Mouse (Mus musculus) CH12.LX (cell line): ENCODE results near the gene Dcdc2a. TPM values are rescaled to one million over a fixed set of nuclear protein-coding genes. Genes with fewer than 3 reads are reported as not detected.
A peak's percentile ranks its signal among the peaks of the same experiment; 100 is the strongest.

ENCODE experiments used
- DNase-seq: peaks from one replicate; pipeline ENCODE4 v3.0.0-alpha.2; 2013; ENCODE audit errors: extremely low read depth
- H3K27ac ChIP-seq: 2 replicates; pipeline ENCODE4 v1.5.1; 2012; ENCODE audit warnings: low read depth, mild to moderate bottlenecking, control low read depth, moderate library complexity; ENCODE audit not compliant: insufficient read depth
- H3K27me3 ChIP-seq: replicated peaks from 2 replicates; pipeline ENCODE3; 2012; ENCODE audit warnings: inconsistent platforms
- H3K36me3 ChIP-seq, 2 experiments: replicated peaks in 1 of 2; 2 replicates each; pipeline versions ENCODE3 to v1.6.1; 2012; ENCODE audit warnings: inconsistent platforms in 1 of 2, low read length in 1 of 2, mild to moderate bottlenecking in 1 of 2, mixed read lengths in 1 of 2, moderate library complexity in 1 of 2; ENCODE audit not compliant: control insufficient read depth in 1 of 2, insufficient read depth in 1 of 2
- H3K4me1 ChIP-seq, 2 experiments: 2 replicates each; pipeline ENCODE4 v1.6.1; 2012; ENCODE audit warnings: inconsistent platforms in 1 of 2, moderate library complexity in 1 of 2; ENCODE audit not compliant: insufficient read depth in 2 of 2, control insufficient read depth in 1 of 2
- H3K4me2 ChIP-seq: 2 replicates; pipeline ENCODE4 v1.6.1; 2012; ENCODE audit warnings: low read depth, mild to moderate bottlenecking, control low read depth; ENCODE audit not compliant: poor library complexity, insufficient read depth, severe bottlenecking
- H3K4me3 ChIP-seq, 3 experiments: fragments of 150-350 bp in 1 of 3; sonication (generic) in 1 of 3; replicated peaks in 1 of 3; 2 replicates each; pipeline versions ENCODE3 to v1.5.1; 2011 to 2012; ENCODE audit warnings: low read depth in 2 of 3, low read length in 2 of 3, mild to moderate bottlenecking in 2 of 3, moderate library complexity in 2 of 3, control low read depth in 1 of 3, improper control_type of control experiment in 1 of 3, inconsistent platforms in 1 of 3, mixed read lengths in 1 of 3; ENCODE audit not compliant: poor library complexity in 1 of 3
- H3K79me2 ChIP-seq: replicated peaks from 2 replicates; pipeline ENCODE4 v1.6.1; 2012; ENCODE audit warnings: mild to moderate bottlenecking, moderate library complexity; ENCODE audit not compliant: control insufficient read depth, poor library complexity, insufficient read depth, severe bottlenecking; ENCODE audit errors: extremely low read depth
- H3K9ac ChIP-seq: 2 replicates; pipeline ENCODE4 v1.6.1; 2012; ENCODE audit warnings: low read depth, mild to moderate bottlenecking, control low read depth, moderate library complexity; ENCODE audit not compliant: insufficient read depth
- H3K9me3 ChIP-seq: replicated peaks from 2 replicates; pipeline ENCODE3; 2012; ENCODE audit warnings: low read length, inconsistent platforms, mixed read lengths
- BHLHE40 ChIP-seq: IDR thresholded peaks from 2 replicates; pipeline ENCODE4 v1.6.1; 2011; ENCODE audit warnings: mild to moderate bottlenecking, low read depth, low read length, improper control_type of control experiment
- CHD2 ChIP-seq: IDR thresholded peaks from 2 replicates; pipeline ENCODE4 v1.6.1; 2011; ENCODE audit warnings: low read length, improper control_type of control experiment
- CTCF ChIP-seq, 2 experiments: IDR thresholded peaks in 1 of 2; conservative IDR thresholded peaks in 1 of 2; 2 replicates each; pipeline ENCODE4 v1.5.1; 2011 to 2012; ENCODE audit warnings: low read depth in 2 of 2, low read length in 2 of 2, improper control_type of control experiment in 1 of 2, inconsistent platforms in 1 of 2, mild to moderate bottlenecking in 1 of 2, moderate library complexity in 1 of 2
- E2F4 ChIP-seq: IDR thresholded peaks from 2 replicates; pipeline ENCODE4 v1.6.1; 2011; ENCODE audit warnings: low read depth, low read length, improper control_type of control experiment; ENCODE audit not compliant: insufficient replicate concordance
- EP300 ChIP-seq: IDR thresholded peaks from 2 replicates; pipeline ENCODE4 v1.6.1; 2011; ENCODE audit warnings: low read length, improper control_type of control experiment
- GABPA ChIP-seq: IDR thresholded peaks from 2 replicates; pipeline ENCODE4 v1.6.1; 2012; ENCODE audit warnings: low read depth, low read length, improper control_type of control experiment, inconsistent platforms; ENCODE audit not compliant: insufficient replicate concordance
- HCFC1 ChIP-seq: IDR thresholded peaks from 2 replicates; pipeline ENCODE4 v1.6.1; 2012; ENCODE audit warnings: low read depth, mild to moderate bottlenecking, inconsistent platforms, low read length, improper control_type of control experiment
- MAFK ChIP-seq: IDR thresholded peaks from 2 replicates; pipeline ENCODE4 v1.6.1; 2011; ENCODE audit warnings: low read length, improper control_type of control experiment; ENCODE audit not compliant: insufficient replicate concordance
- MAX ChIP-seq: IDR thresholded peaks from 2 replicates; pipeline ENCODE4 v1.6.1; 2011; ENCODE audit warnings: low read length, improper control_type of control experiment
- MAZ ChIP-seq: IDR thresholded peaks from 2 replicates; pipeline ENCODE4 v1.6.1; 2012; ENCODE audit warnings: low read depth, mild to moderate bottlenecking, inconsistent platforms, low read length, improper control_type of control experiment, moderate library complexity
- MEF2A ChIP-seq: IDR thresholded peaks from 2 replicates; pipeline ENCODE4 v1.6.1; 2014; ENCODE audit warnings: low read depth, mild to moderate bottlenecking, inconsistent platforms, low read length, improper control_type of control experiment, borderline replicate concordance
- MXI1 ChIP-seq: IDR thresholded peaks from 2 replicates; pipeline ENCODE4 v1.6.1; 2011; ENCODE audit warnings: mild to moderate bottlenecking, low read depth, low read length, improper control_type of control experiment
- MYC ChIP-seq: IDR thresholded peaks from 2 replicates; pipeline ENCODE4 v1.6.1; 2011; ENCODE audit warnings: low read depth, mild to moderate bottlenecking, improper control_type of control experiment, low read length
- NRF1 ChIP-seq: IDR thresholded peaks from 2 replicates; pipeline ENCODE4 v1.6.1; 2014; ENCODE audit warnings: low read depth, mild to moderate bottlenecking, inconsistent platforms, low read length, improper control_type of control experiment, moderate library complexity
- PAX5 ChIP-seq: IDR thresholded peaks from 2 replicates; pipeline ENCODE4 v1.6.1; 2012; ENCODE audit warnings: low read length, inconsistent platforms, mixed read lengths
- RAD21 ChIP-seq: IDR thresholded peaks from 2 replicates; pipeline ENCODE4 v1.6.1; 2011; ENCODE audit warnings: low read depth, mild to moderate bottlenecking, low read length, improper control_type of control experiment, moderate library complexity
- SIN3A ChIP-seq: IDR thresholded peaks from 2 replicates; pipeline ENCODE4 v1.6.1; 2012; ENCODE audit warnings: low read length, improper control_type of control experiment, inconsistent platforms
- SMC3 ChIP-seq: IDR thresholded peaks from 2 replicates; pipeline ENCODE4 v1.6.1; 2011; ENCODE audit warnings: low read depth, low read length, improper control_type of control experiment
- TBP ChIP-seq: conservative IDR thresholded peaks from 2 replicates; pipeline ENCODE4 v1.6.1; 2011; ENCODE audit warnings: low read depth, low read length, improper control_type of control experiment
- TCF12 ChIP-seq: IDR thresholded peaks from 2 replicates; pipeline ENCODE4 v1.6.1; 2014; ENCODE audit warnings: low read depth, mild to moderate bottlenecking, inconsistent platforms, low read length, improper control_type of control experiment
- UBTF ChIP-seq: IDR thresholded peaks from 2 replicates; pipeline ENCODE4 v1.6.1; 2012; ENCODE audit warnings: low read depth, mild to moderate bottlenecking, inconsistent platforms, low read length, improper control_type of control experiment, moderate library complexity
- USF1 ChIP-seq: IDR thresholded peaks from 2 replicates; pipeline ENCODE4 v1.6.1; 2014; ENCODE audit warnings: low read depth, mild to moderate bottlenecking, inconsistent platforms, low read length, improper control_type of control experiment
- ZC3H11A ChIP-seq: IDR thresholded peaks from 2 replicates; pipeline ENCODE4 v1.6.1; 2012; ENCODE audit warnings: low read depth, mild to moderate bottlenecking, inconsistent platforms, low read length, improper control_type of control experiment
- ZNF384 ChIP-seq: IDR thresholded peaks from 2 replicates; pipeline ENCODE4 v1.6.1; 2012; ENCODE audit warnings: low read depth, low read length, improper control_type of control experiment, inconsistent platforms
- dilution Hi-C: fragments of 300-500 bp; cut with MboI; formaldehyde crosslinking; loops from 2 replicates; pipeline ENCODE4 v1.14.3; 2020; ENCODE audit warnings: low sequenced_read_pairs; ENCODE audit not compliant: extremely low pct_unique_long_range_greater_than_20kb, extremely low pct_ligation_motif_present
- in situ Hi-C: fragments of 300-500 bp; cut with MboI; formaldehyde crosslinking; loops from 3 replicates; pipeline ENCODE4 v1.14.3; 2019; ENCODE audit warnings: low sequenced_read_pairs, low pct_ligation_motif_present, low pct_unique_long_range_greater_than_20kb, mixed read lengths
- polyA plus RNA-seq: library from polyadenylated mRNA; unstranded; fragments of >175 nt; gene quantifications from 2 replicates; pipeline ENCODE4 v1.2.1, GENCODE M21; 2012; ENCODE audit warnings: low read depth; ENCODE audit not compliant: insufficient read length
- total RNA-seq, 2 experiments: library from RNA; depleted of rRNA; stranded (reverse); fragments of 300-350 nt in 1 of 2; fragments of >200 nt in 1 of 2; gene quantifications; 2 replicates each; pipeline ENCODE4 v1.2.3; 2012 to 2014

Dcdc2a gene
- total and polyA plus RNA-seq, 3 experiments = not detected

- Histone ChIP-seq H3K4me2 (peak overlapping the region; percentile 58; the same call in 1 of the 2 replicates), H3K4me1 (0 out of 4 replicates have a peak, but pooled peaks cover 0 to 4% of the 10 kb centered on the region in 2 experiments), H3K9me3 (no peaks in the 10 kb centered on the region), H3K9ac (no peak overlapping the region), H3K4me3 (no peak overlapping the region), H3K27ac (no peak overlapping the region), H3K79me2 (no peaks in the 10 kb centered on the region), H3K27me3 (no peaks in the 10 kb centered on the region), H3K36me3 (no peaks in the 10 kb centered on the region)
- in situ Hi-C loops = loop anchor here (5.0 kb wide), 1 partner anchor 93 kb away; no protein-coding TSS in a partner anchor
- peak; percentile 53 for DNase-seq
- TF ChIP-seq ZNF384 (peak; percentile 96), SMC3 (peak; percentile 63), MYC (no peak), RAD21 (peak; percentile 39), CTCF (conservative IDR thresholded peaks at IDR 0.05 in 1 of 2, IDR thresholded peaks at IDR 0.05 in 1 of 2; ENCODE audit: low read depth in 2 of 2, low read length in 2 of 2) (peak in 1 of 2 experiments; percentile 69; a peak in 2 of 4 replicates), BHLHE40 (no peak), HCFC1 (no peak), MAX (no peak), NRF1 (no peak), EP300 (no peak), MXI1 (no peak)
- dilution Hi-C loops = no loop called here
Observed at GRCm38 (mm10) chr13:25024655-25025054, 31.1 kb upstream of the Dcdc2a start.

- Histone ChIP-seq H3K27me3 (no peaks in the 10 kb centered on the region), H3K9ac (no peak overlapping the region), H3K4me2 (no peak overlapping the region), H3K79me2 (no peaks in the 10 kb centered on the region), H3K9me3 (no peaks in the 10 kb centered on the region), H3K4me1 (0 out of 4 replicates have a peak, but pooled peaks cover 0 to 4% of the 10 kb centered on the region in 2 experiments), H3K4me3 (no peak overlapping the region), H3K27ac (no peak overlapping the region), H3K36me3 (no peaks in the 10 kb centered on the region)
- DNase-seq = no peak
- in situ Hi-C loops = no loop called here
- dilution Hi-C loops = no loop called here
- TF ChIP-seq MEF2A = no peak
- no peak for TF ChIP-seq MAZ
- TF ChIP-seq SIN3A = no peak
- TF ChIP-seq GABPA = no peak
- no peak for TF ChIP-seq TBP
- no peak for TF ChIP-seq USF1
- TF ChIP-seq NRF1 = no peak
- no peak for TF ChIP-seq TCF12
- TF ChIP-seq RAD21 = no peak
- TF ChIP-seq MXI1 = no peak
- TF ChIP-seq MAFK = no peak
- TF ChIP-seq E2F4 = no peak
- TF ChIP-seq UBTF = no peak
- no peak for TF ChIP-seq HCFC1
- no peak for TF ChIP-seq PAX5
- no peak for TF ChIP-seq CHD2
- TF ChIP-seq ZC3H11A = no peak
Observed at GRCm38 (mm10) chr13:25026409-25027113, 29.2 kb upstream of the Dcdc2a start.
